Mouse (Mus musculus): ENCODE data around the gene Nfkbib.

- no peak for TF ChIP-seq POLR2A (IDR thresholded peaks at IDR 0.05; ENCODE audit: borderline replicate concordance, insufficient read depth, low read length)
- no peak for TF ChIP-seq CTCF (IDR thresholded peaks at IDR 0.05; ENCODE audit: borderline replicate concordance, insufficient read depth, low read depth, low read length)
Observed at GRCm38 (mm10) chr7:28811228-28811627, 43.9 kb upstream of the Nfkbib start.
